Mouse (Mus musculus) spleen, postnatal 10 days (tissue): ENCODE measurements around the gene Ckb.
"Not testable (repeated sequence)": the region's sequence is repeated elsewhere in the genome, so short reads cannot be mapped to it uniquely, and the experiment has no call there.

Experiments used
- DNase-seq, 2 experiments: peaks; one replicate each; pipeline ENCODE4 v3.0.0; 2021 to 2022; ENCODE audit warnings: low spot score in 2 of 2

Ckb gene

GRCm38 (mm10) chr12:111672176-111672575 lies at the start of gene Ckb:
TSS of gene Ckb (minus strand) at chr12:111672338.
- peak in 1 of 2 experiments; percentile 47 for DNase-seq

GRCm38 (mm10) chr12:111720222-111720621 lies 48.1 kb upstream of the Ckb start:
- DNase-seq: no peak

GRCm38 (mm10) chr12:111718656-111719055 lies 46.5 kb upstream of the Ckb start:
- no peak for DNase-seq

GRCm38 (mm10) chr12:111716505-111716904 lies 44.4 kb upstream of the Ckb start:
- no peak for DNase-seq

GRCm38 (mm10) chr12:111713880-111714279 lies 41.7 kb upstream of the Ckb start:
- not testable (repeated sequence) for DNase-seq

GRCm38 (mm10) chr12:111713004-111713651 lies 41.0 kb upstream of the Ckb start, which contains the start of the genes Bag5 and Apopt1:
TSS of gene Bag5 (minus strand) at chr12:111713257.
TSS of gene Apopt1 (plus strand) at chr12:111713261.
- peak; percentile 85 to 93 for DNase-seq

GRCm38 (mm10) chr12:111712476-111712875 lies 40.3 kb upstream of the Ckb start:
- DNase-seq: peak; percentile 49 to 54

- no peak for DNase-seq
Observed at GRCm38 (mm10) chr12:111710091-111710490, 38.0 kb upstream of the Ckb start.

GRCm38 (mm10) chr12:111708181-111708580 lies 36.0 kb upstream of the Ckb start:
- DNase-seq: no peak

GRCm38 (mm10) chr12:111705186-111705973 lies 33.2 kb upstream of the Ckb start:
- DNase-seq: no peak

GRCm38 (mm10) chr12:111704609-111705008 lies 32.5 kb upstream of the Ckb start:
- no peak for DNase-seq

- no peak for DNase-seq
Observed at GRCm38 (mm10) chr12:111703301-111703700, 31.2 kb upstream of the Ckb start.

GRCm38 (mm10) chr12:111700920-111701458 lies 28.9 kb upstream of the Ckb start:
- DNase-seq: no peak

- no peak for DNase-seq
Observed at GRCm38 (mm10) chr12:111699542-111699941, 27.4 kb upstream of the Ckb start.

GRCm38 (mm10) chr12:111698346-111698913 lies 26.3 kb upstream of the Ckb start:
- DNase-seq: no peak

- DNase-seq: no peak
Observed at GRCm38 (mm10) chr12:111697708-111698107, 25.6 kb upstream of the Ckb start.

- peak in 1 of 2 experiments; percentile 76 for DNase-seq
Observed at GRCm38 (mm10) chr12:111696239-111696638, 24.1 kb upstream of the Ckb start.

GRCm38 (mm10) chr12:111694880-111695804 lies 23.0 kb upstream of the Ckb start:
- no peak for DNase-seq

GRCm38 (mm10) chr12:111694271-111694781 lies 22.2 kb upstream of the Ckb start:
- DNase-seq: no peak

- DNase-seq: no peak
Observed at GRCm38 (mm10) chr12:111693341-111694270, 21.5 kb upstream of the Ckb start.
